Mouse (Mus musculus) NIH3T3 (cell line): ENCODE measurements around the gene Hist1h4b.
"Not testable (repeated sequence)": the region's sequence is repeated elsewhere in the genome, so short reads cannot be mapped to it uniquely, and the experiment has no call there.

Experiments used
- DNase-seq: peaks from one replicate; pipeline ENCODE4 v3.0.0-alpha.2; 2012; ENCODE audit warnings: low read depth

Hist1h4b gene

GRCm38 (mm10) chr13:23756790-23757189 is at the start of gene Hist1h4b:
Gene Hist1h4b (plus strand): TSS chr13:23757013.
- peak; percentile 95 for DNase-seq

- DNase-seq = no peak
These were observed 48.8 kb upstream of the Hist1h4b start for GRCm38 (mm10) chr13:23708041-23708440.

GRCm38 (mm10) chr13:23708654-23709053 is 48.2 kb upstream of the Hist1h4b start:
- DNase-seq = no peak

- peak; percentile 22 for DNase-seq
These were observed 47.0 kb upstream of the Hist1h4b start for GRCm38 (mm10) chr13:23709714-23710373.

GRCm38 (mm10) chr13:23710374-23711089 is 46.3 kb upstream of the Hist1h4b start, which contains the start of gene Hfe:
Gene Hfe (minus strand): TSS chr13:23710854.
- peak; percentile 46 for DNase-seq

- DNase-seq = no peak
These were observed 40.4 kb upstream of the Hist1h4b start for GRCm38 (mm10) chr13:23716261-23717042.

- no peak for DNase-seq
These were observed 39.6 kb upstream of the Hist1h4b start for GRCm38 (mm10) chr13:23717176-23717575.

- DNase-seq = not testable (repeated sequence)
These were observed 39.1 kb upstream of the Hist1h4b start for GRCm38 (mm10) chr13:23717593-23718245.

GRCm38 (mm10) chr13:23724239-23724638 is 32.6 kb upstream of the Hist1h4b start:
- DNase-seq = no peak

- DNase-seq = no peak
These were observed 31.6 kb upstream of the Hist1h4b start for GRCm38 (mm10) chr13:23725213-23725612.

- no peak for DNase-seq
These were observed 28.2 kb upstream of the Hist1h4b start for GRCm38 (mm10) chr13:23728472-23729191.

GRCm38 (mm10) chr13:23729192-23729525 is 27.7 kb upstream of the Hist1h4b start:
- no peak for DNase-seq

GRCm38 (mm10) chr13:23729706-23730105 is 27.1 kb upstream of the Hist1h4b start:
- DNase-seq = no peak

GRCm38 (mm10) chr13:23730479-23730878 is 26.3 kb upstream of the Hist1h4b start:
- DNase-seq = no peak

- DNase-seq = peak; percentile 63
These were observed 24.5 kb upstream of the Hist1h4b start for GRCm38 (mm10) chr13:23732156-23732804.

- no peak for DNase-seq
These were observed 19.7 kb upstream of the Hist1h4b start for GRCm38 (mm10) chr13:23737091-23737490.

GRCm38 (mm10) chr13:23738041-23738440 is 18.8 kb upstream of the Hist1h4b start:
- peak; percentile 59 for DNase-seq

- peak; percentile 95 for DNase-seq
These were observed 18.1 kb upstream of the Hist1h4b start, which contains the start of gene Hist1h1c for GRCm38 (mm10) chr13:23738677-23739068. Gene Hist1h1c (plus strand): TSS chr13:23738808.

- peak; percentile 94 for DNase-seq
These were observed 17.5 kb upstream of the Hist1h4b start for GRCm38 (mm10) chr13:23739069-23739921.

- no peak for DNase-seq
These were observed 16.9 kb upstream of the Hist1h4b start for GRCm38 (mm10) chr13:23739922-23740252.
